Mouse (Mus musculus): ENCODE measurements around the gene Stat1. TPM values are rescaled to one million over a fixed set of nuclear protein-coding genes. Genes with fewer than 3 reads are reported as not detected.

The Stat1 gene
- 18.0 TPM for polyA plus RNA-seq (2014; fragmentation: Illumina TruSeq; extraction: RNeasy Lipid Tissue Mini Kit (QIAGEN cat#74804); ENCODE audit: low read depth, low replicate concordance)

DNA sequence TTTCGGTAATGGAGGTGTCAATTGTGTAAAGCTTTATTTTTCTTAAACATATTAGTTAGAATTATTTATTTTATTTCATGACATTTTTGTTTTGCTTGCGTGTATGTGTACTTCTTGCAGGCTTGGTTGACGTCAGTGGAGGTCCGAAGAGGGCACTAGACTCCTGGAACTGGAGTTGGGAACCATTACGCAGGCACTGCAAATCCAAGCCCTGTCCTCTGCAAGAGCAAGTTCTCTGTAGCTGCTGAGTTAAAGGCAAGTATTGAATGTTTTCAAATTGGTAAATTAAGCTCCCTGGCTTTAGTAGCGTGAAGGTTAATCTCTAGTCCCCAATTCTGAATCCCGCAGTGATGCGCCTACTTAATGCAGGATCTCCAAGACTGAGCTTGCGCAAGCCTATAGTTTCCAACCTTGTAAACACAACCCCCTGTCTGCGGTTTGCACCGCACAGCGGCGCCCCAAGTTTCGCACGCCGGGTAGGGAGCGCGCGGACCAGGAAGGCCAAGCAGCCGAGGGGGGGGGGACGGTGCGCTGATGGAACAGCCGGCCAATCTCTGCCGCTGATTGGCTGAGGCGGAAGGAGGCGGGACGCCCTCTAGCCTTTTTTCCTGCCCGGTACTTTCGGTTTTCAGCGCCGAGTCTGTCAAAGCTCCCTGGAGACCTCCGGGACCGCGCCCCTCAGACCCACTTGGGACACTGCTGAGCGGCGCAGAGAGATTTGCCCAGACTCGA lies at the start of gene Stat1:
Gene Stat1, plus strand, starts transcription at position 581 of the 732 bp plus-strand sequence.

Other genes starting within 250 kb of the Stat1 start
- gene Myo1b, start 203.4 kb upstream of the Stat1 start, polyA plus RNA-seq (2014; fragmentation: Illumina TruSeq; extraction: RNeasy Lipid Tissue Mini Kit (QIAGEN cat#74804); ENCODE audit: low read depth, low replicate concordance), result 4.4 TPM
- 671 TPM for gene Stat4, start 132.3 kb upstream of the Stat1 start, polyA plus RNA-seq (2014; fragmentation: Illumina TruSeq; extraction: RNeasy Lipid Tissue Mini Kit (QIAGEN cat#74804); ENCODE audit: low read depth, low replicate concordance)
- 75.2 TPM for gene Gls, start 113.8 kb downstream of the Stat1 start, polyA plus RNA-seq (2014; fragmentation: Illumina TruSeq; extraction: RNeasy Lipid Tissue Mini Kit (QIAGEN cat#74804); ENCODE audit: low read depth, low replicate concordance)